In the genomic region with DNA sequence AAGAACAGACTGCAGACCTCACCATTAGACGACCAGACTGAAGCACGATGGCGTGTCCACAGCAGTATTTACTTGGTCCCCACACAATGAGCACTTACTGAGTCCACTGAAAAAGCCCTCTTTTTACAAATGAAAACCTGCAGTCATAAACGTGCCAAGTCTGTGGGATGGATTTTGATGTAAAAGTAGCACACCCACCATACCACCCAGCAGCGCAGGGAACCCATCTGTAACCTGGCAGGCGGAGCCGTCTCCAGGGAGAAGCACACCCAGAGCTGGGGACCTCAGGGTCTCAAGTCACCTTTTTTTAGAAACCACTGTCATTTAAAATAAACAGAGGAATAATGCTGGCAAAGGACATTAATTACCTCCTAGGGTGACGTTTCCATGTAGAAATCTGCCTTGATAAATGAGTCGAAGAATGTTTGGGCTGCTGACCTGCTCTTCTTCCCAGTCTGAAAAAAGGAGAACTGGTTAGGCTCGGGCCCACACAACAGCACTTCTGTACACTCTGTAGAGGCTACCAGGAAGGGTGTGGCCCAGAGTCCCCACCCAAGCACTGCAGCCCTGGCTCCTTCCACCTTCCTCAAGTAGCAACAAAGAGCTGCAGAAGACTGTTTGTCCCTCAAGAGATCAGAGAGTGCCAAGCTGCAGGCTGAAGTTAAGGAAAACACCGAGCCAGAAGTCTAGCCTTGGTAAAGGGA, we compare ENCODE assay signal across 9 mouse cellular contexts. TPM values are rescaled to one million over a fixed set of nuclear protein-coding genes. Genes with fewer than 3 reads are reported as not detected.
DNase-seq lines count a peak whose midpoint lies in the region; ATAC-seq and TF ChIP-seq lines count a peak whose summit lies in the region.
"Had no signal": no experiment of that assay in that cellular context is flagged by ENCODE, and none has a peak within 500 bp of the region (broad histone marks: within the 10 kb centered on the region; RNA-seq: fewer than 3 reads in every experiment).

No protein-coding gene starts in this region.

- H3K9me3 ChIP-seq in heart, embryonic 10.5 days, result no peaks in the 10 kb centered on the region
- no peaks in the 10 kb centered on the region for H3K9me3 ChIP-seq in heart, embryonic 12.5 days (replicated peaks)
- H3K9me3 ChIP-seq in liver, postnatal 0 days (ENCODE audit: low read length), result no peaks in the 10 kb centered on the region

- DNase-seq in heart, embryonic 10.5 days (ENCODE audit: low spot score), result peak; percentile 77
- peak; percentile 61 for DNase-seq in brain, adult 2 months (ENCODE audit: low read depth, low spot score)
- DNase-seq in liver, postnatal 0 days, result peak; percentile 36
- peak in 1 of 2 experiments; percentile 69 for DNase-seq in spleen, adult 2 months (ENCODE audit: low read depth in 1 of 2, low spot score in 2 of 2)
- no peak for DNase-seq in urinary bladder, postnatal 25 days (ENCODE audit: low spot score)
- DNase-seq in cerebellum, adult 2 months, result no peak
- no peak for DNase-seq in testis, postnatal 14 days (ENCODE audit: low spot score)

- H3K4me2 ChIP-seq in heart, embryonic 12.5 days, result no peak overlapping the region
- H3K4me2 ChIP-seq in liver, postnatal 0 days (ENCODE audit: low read depth, low read length), result peak overlapping the region; percentile 38

- H3K27ac ChIP-seq in heart, embryonic 10.5 days, result no peak overlapping the region
- no peak overlapping the region for H3K27ac ChIP-seq in heart, embryonic 12.5 days (ENCODE audit: poor library complexity, severe bottlenecking)
- H3K27ac ChIP-seq in liver, postnatal 0 days (ENCODE audit: low read depth), result peak overlapping the region; percentile 49
- peak overlapping the region; percentile 73 for H3K27ac ChIP-seq in spleen, adult 2 months (ENCODE audit: insufficient read depth, low read length)
- H3K27ac ChIP-seq in cerebellum, adult 2 months (ENCODE audit: insufficient read depth, low read length), result no peak overlapping the region

- no peak for TF ChIP-seq EP300 in liver, postnatal 0 days (IDR thresholded peaks at IDR 0.05; ENCODE audit: low read depth)

- ATAC-seq in heart, embryonic 12.5 days (ENCODE audit: insufficient number of reproducible peaks, low FRiP score), result no peak
- peak; percentile 78 for ATAC-seq in liver, postnatal 0 days

- peaks cover 54% of the 10 kb centered on the region for H3K36me3 ChIP-seq in heart, embryonic 10.5 days
- peaks cover 51% of the 10 kb centered on the region for H3K36me3 ChIP-seq in heart, embryonic 12.5 days
- peaks cover 35% of the 10 kb centered on the region for H3K36me3 ChIP-seq in liver, postnatal 0 days (replicated peaks; ENCODE audit: insufficient read depth, low read length)
- H3K36me3 ChIP-seq in spleen, adult 2 months (ENCODE audit: control insufficient read depth, insufficient read depth, low read length), result peaks cover 25% of the 10 kb centered on the region

- WGBS in heart, embryonic 10.5 days, result 82% methylated on average over 11 of the region's 11 CpGs
- 80% methylated on average over 11 of the region's 11 CpGs for WGBS in heart, embryonic 12.5 days
- WGBS in liver, postnatal 0 days (ENCODE audit: insufficient replicate concordance), result 61% methylated on average over 11 of the region's 11 CpGs
- WGBS in spleen, adult 2 months, result 46% methylated on average over 11 of the region's 11 CpGs
- WGBS in cerebellum, adult 2 months, result 66% methylated on average over 11 of the region's 11 CpGs

- no peaks in the 10 kb centered on the region for H3K27me3 ChIP-seq in heart, embryonic 10.5 days (ENCODE audit: insufficient read depth, poor library complexity, severe bottlenecking)
- no peaks in the 10 kb centered on the region for H3K27me3 ChIP-seq in heart, embryonic 12.5 days (replicated peaks)
- no peaks in the 10 kb centered on the region for H3K27me3 ChIP-seq in liver, postnatal 0 days (ENCODE audit: insufficient read depth, low read length)
- H3K27me3 ChIP-seq in spleen, adult 2 months (ENCODE audit: control insufficient read depth, insufficient read depth, low read length), result no peaks in the 10 kb centered on the region
- peaks cover 1% of the 10 kb centered on the region; the same call in 1 of the 2 replicates for H3K27me3 ChIP-seq in cerebellum, adult 2 months (ENCODE audit: control insufficient read depth, insufficient read depth, low read length)
- H3K27me3 ChIP-seq: CH12.LX had no signal

- no peak for TF ChIP-seq CTCF in liver, postnatal 0 days (IDR thresholded peaks at IDR 0.05; ENCODE audit: low read depth)
- TF ChIP-seq CTCF in spleen, adult 2 months (IDR thresholded peaks at IDR 0.05; ENCODE audit: extremely low read depth, insufficient read depth, insufficient read length, insufficient replicate concordance), result no peak
- no peak for TF ChIP-seq CTCF in cerebellum, adult 2 months (IDR thresholded peaks at IDR 0.05; ENCODE audit: borderline replicate concordance, insufficient read depth, low read depth, low read length)

- H3K9ac ChIP-seq in heart, embryonic 12.5 days, result no peak overlapping the region
- no peak overlapping the region for H3K9ac ChIP-seq in liver, postnatal 0 days (replicated peaks)

- TF ChIP-seq POLR2A in spleen, adult 2 months (IDR thresholded peaks at IDR 0.05; ENCODE audit: low read depth, low read length), result no peak; the same call in 1 of the 2 replicates
- TF ChIP-seq POLR2A in cerebellum, adult 2 months (IDR thresholded peaks at IDR 0.05; ENCODE audit: borderline replicate concordance, insufficient read depth, low read length), result no peak

- peaks cover 8% of the 10 kb centered on the region for H3K4me1 ChIP-seq in heart, embryonic 10.5 days
- H3K4me1 ChIP-seq in heart, embryonic 12.5 days (replicated peaks), result peaks cover 12% of the 10 kb centered on the region
- H3K4me1 ChIP-seq in liver, postnatal 0 days (ENCODE audit: insufficient read depth), result peaks cover 14% of the 10 kb centered on the region
- peaks cover 24% of the 10 kb centered on the region; the same call in 1 of the 2 replicates for H3K4me1 ChIP-seq in spleen, adult 2 months (ENCODE audit: control insufficient read depth, insufficient read depth, insufficient read length)
- peaks cover 6% of the 10 kb centered on the region; the same call in 1 of the 2 replicates for H3K4me1 ChIP-seq in cerebellum, adult 2 months (ENCODE audit: control insufficient read depth, insufficient read depth, low read length)

- H3K4me3 ChIP-seq in heart, embryonic 10.5 days, result no peak overlapping the region
- no peak overlapping the region for H3K4me3 ChIP-seq in heart, embryonic 12.5 days
- H3K4me3 ChIP-seq in liver, postnatal 0 days (ENCODE audit: low read depth, low read length), result peak overlapping the region; percentile 17; the same call in 1 of the 2 replicates
- peak overlapping the region; percentile 22 for H3K4me3 ChIP-seq in spleen, adult 2 months (ENCODE audit: extremely low read depth, insufficient read depth, insufficient read length)
- no peak overlapping the region for H3K4me3 ChIP-seq in cerebellum, adult 2 months (replicated peaks; ENCODE audit: insufficient read depth, low read depth, low read length)

RNA-seq across cellular contexts. Expression of gene Ubl3, which starts 43.5 kb away (rescaled TPM):
- 55.0 and 59.9 TPM in 2 replicates for polyA plus RNA-seq in heart, embryonic 10.5 days (2016; fragmentation: Nextera tagmentation; extraction: Ambion mirVana)
- polyA plus RNA-seq in heart, embryonic 12.5 days (2016; fragmentation: Nextera tagmentation; extraction: Ambion mirVana), result 69.1 and 70.4 TPM in 2 replicates
- 37.0 and 39.4 TPM in 2 replicates for polyA plus RNA-seq in liver, postnatal 0 days (2015; fragmentation: Nextera tagmentation; extraction: Ambion mirVana)
- polyA plus RNA-seq in spleen, adult 2 months (2012; rRNA removed), result 47.2 and 57.5 TPM in 2 replicates
- polyA plus RNA-seq in cerebellum, adult 2 months (2012; rRNA removed), result 182 and 202 TPM in 2 replicates

Comparison
In these comparisons a context has a peak if more than half of its experiments do, and no peak if none do; other contexts are left out.
1. DNase-seq: peak in heart, embryonic 10.5 days (single experiment), brain, adult 2 months (single experiment) and liver, postnatal 0 days (single experiment); none in urinary bladder, postnatal 25 days (single experiment), cerebellum, adult 2 months (0 of 2) and testis, postnatal 14 days (single experiment).
2. H3K27ac ChIP-seq: peak in liver, postnatal 0 days (single experiment) and spleen, adult 2 months (single experiment); none in heart, embryonic 10.5 days (single experiment), heart, embryonic 12.5 days (single experiment) and cerebellum, adult 2 months (single experiment).
3. H3K4me3 ChIP-seq: peak in liver, postnatal 0 days (single experiment) and spleen, adult 2 months (single experiment); none in heart, embryonic 10.5 days (single experiment), heart, embryonic 12.5 days (single experiment) and cerebellum, adult 2 months (single experiment).